Mouse (Mus musculus) lung, postnatal 0 days (tissue): ENCODE measurements at regions not wholly inside any gene's neighbourhood (a gene's known extent, or its start where the extent isn't known, plus 50 kb on each side); places are given as distances from the start of the nearest gene placed in this dataset.

Experiments
- ATAC-seq: fragments of 200-750 bp; cut with Nextera tagmentation; 2 replicates; pipeline ENCODE4 v1.8.0; 2017; ENCODE audit warnings: moderate library complexity
- DNase-seq: peaks from one replicate; pipeline ENCODE4 v3.0.0-alpha.2; 2016; ENCODE audit warnings: low spot score
- H3K27ac ChIP-seq: fragments of 300-500 bp; sonication (generic); 2 replicates; pipeline ENCODE4 v1.5.1; 2014; ENCODE audit warnings: antibody characterized with exemption, mild to moderate bottlenecking, low read length, mixed read lengths
- H3K27me3 ChIP-seq: fragments of 300-500 bp; sonication (generic); replicated peaks from 2 replicates; pipeline ENCODE4 v1.6.1; 2014; ENCODE audit warnings: low read length, mixed read lengths; ENCODE audit not compliant: insufficient read depth
- H3K36me3 ChIP-seq: fragments of 300-500 bp; sonication (generic); 2 replicates; pipeline ENCODE4 v1.6.1; 2014; ENCODE audit warnings: low read length, mixed read lengths; ENCODE audit not compliant: insufficient read depth
- H3K4me1 ChIP-seq: fragments of 300-500 bp; sonication (generic); 2 replicates; pipeline ENCODE4 v1.6.1; 2014; ENCODE audit warnings: antibody characterized with exemption, low read depth, low read length, mixed read lengths; ENCODE audit not compliant: insufficient read depth
- H3K4me2 ChIP-seq: fragments of 300-500 bp; sonication (generic); replicated peaks from 2 replicates; pipeline ENCODE4 v1.6.1; 2014; ENCODE audit warnings: low read depth, mild to moderate bottlenecking, low read length, moderate library complexity, mixed read lengths
- H3K4me3 ChIP-seq: fragments of 300-500 bp; sonication (generic); 2 replicates; pipeline ENCODE4 v1.5.1; 2014; ENCODE audit warnings: low read depth, low read length
- H3K9ac ChIP-seq: fragments of 300-500 bp; sonication (generic); replicated peaks from 2 replicates; pipeline ENCODE4 v1.6.1; 2014; ENCODE audit warnings: low read depth, mild to moderate bottlenecking
- H3K9me3 ChIP-seq: fragments of 300-500 bp; sonication (generic); 2 replicates; pipeline ENCODE4 v1.6.1; 2016; ENCODE audit warnings: low read length, mixed read lengths
- CTCF ChIP-seq: IDR thresholded peaks from 2 replicates; pipeline ENCODE4 v1.5.1; 2016; ENCODE audit warnings: antibody characterized with exemption, mild to moderate bottlenecking
- EP300 ChIP-seq: IDR thresholded peaks from 2 replicates; pipeline ENCODE4 v1.6.1; 2016; ENCODE audit warnings: antibody characterized with exemption, mild to moderate bottlenecking, control low read depth
- WGBS: fragments of 180-500 bp; shearing (Covaris S2); extraction: QIAGEN DNeasy Blood & Tissue Kit; methylation state at CpG from one replicate; pipeline ENCODE4 v1.1.7; 2014; 5-methylcytosine and 5-hydroxymethylcytosine counted together

DNA sequence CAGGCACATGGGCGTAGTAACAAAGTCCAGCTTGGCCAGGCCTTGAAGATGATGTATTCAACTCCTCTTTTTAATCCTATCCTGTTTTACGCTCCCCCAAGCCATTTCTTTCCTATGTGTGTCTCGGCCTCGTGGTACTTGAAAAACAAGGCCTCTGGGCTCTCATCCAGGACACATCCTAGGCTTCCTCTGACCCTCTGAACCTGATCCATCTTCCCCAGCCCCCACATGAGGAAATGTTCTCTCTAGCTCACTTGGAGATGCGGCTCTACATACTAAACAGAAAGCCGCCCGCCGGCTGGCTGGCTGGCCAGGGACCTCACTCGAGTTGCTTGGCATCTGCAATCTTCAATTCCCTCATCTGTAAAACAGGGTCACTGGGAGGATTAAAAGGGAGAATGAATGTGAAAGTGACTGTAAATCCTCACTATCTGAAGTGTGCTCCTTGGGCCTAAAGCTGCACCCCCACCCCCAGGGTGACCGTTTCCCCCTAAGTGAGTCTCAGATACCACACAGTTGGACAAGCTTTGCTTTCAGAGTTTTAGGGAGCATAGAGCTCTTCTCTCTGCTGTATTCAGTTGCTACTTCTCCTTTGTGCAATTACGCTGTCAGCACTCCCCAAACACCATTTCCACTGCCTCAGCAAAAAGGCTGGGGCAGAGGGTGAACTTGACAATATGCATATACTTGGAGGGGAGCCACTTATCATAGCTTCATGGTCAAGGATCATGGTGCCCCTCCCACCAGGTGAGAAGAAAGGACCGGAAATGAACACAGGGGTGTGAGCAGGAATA, 109.7 kb downstream of the H2al1j start:
- WGBS: 40% methylated on average over 12 of the region's 12 CpGs
- ATAC-seq (peak; percentile 46), DNase-seq (peak; percentile 44)
- no peak overlapping the region for H3K4me2 ChIP-seq
- no peak overlapping the region for H3K9ac ChIP-seq
- H3K36me3 ChIP-seq: no peaks in the 10 kb centered on the region
- H3K4me1 ChIP-seq: no peaks in the 10 kb centered on the region
- no peaks in the 10 kb centered on the region for H3K27me3 ChIP-seq
- H3K27ac ChIP-seq: no peak overlapping the region
- no peak overlapping the region for H3K4me3 ChIP-seq
- no peaks in the 10 kb centered on the region for H3K9me3 ChIP-seq
- TF ChIP-seq CTCF: no peak
- TF ChIP-seq EP300: no peak

GRCm38 (mm10) chrX:11443543-11443942, 115.9 kb downstream of the H2al1j start:
- Histone ChIP-seq H3K27ac (no peak overlapping the region), H3K27me3 (no peaks in the 10 kb centered on the region), H3K4me2 (no peak overlapping the region), H3K9me3 (no peaks in the 10 kb centered on the region), H3K36me3 (no peaks in the 10 kb centered on the region), H3K4me3 (no peak overlapping the region), H3K4me1 (no peaks in the 10 kb centered on the region), H3K9ac (no peak overlapping the region)
- 46% methylated on average over 7 of the region's 7 CpGs for WGBS
- TF ChIP-seq EP300 (no peak), CTCF (peak; percentile 40)
- DNase-seq (peak; percentile 18), ATAC-seq (0 out of 2 replicates have a peak, but pooled peaks have one; percentile 19)

- Histone ChIP-seq H3K9me3 (no peaks in the 10 kb centered on the region), H3K4me1 (no peaks in the 10 kb centered on the region), H3K4me3 (no peak overlapping the region), H3K9ac (no peak overlapping the region), H3K4me2 (no peak overlapping the region), H3K27me3 (no peaks in the 10 kb centered on the region), H3K36me3 (no peaks in the 10 kb centered on the region), H3K27ac (no peak overlapping the region)
- TF ChIP-seq CTCF: no peak
- TF ChIP-seq EP300: no peak
- WGBS: 29% methylated on average over 10 of the region's 10 CpGs
- ATAC-seq (peak; percentile 48), DNase-seq (peak; percentile 33)
These were observed 116.7 kb downstream of the H2al1j start for GRCm38 (mm10) chrX:11444261-11444725.

DNA sequence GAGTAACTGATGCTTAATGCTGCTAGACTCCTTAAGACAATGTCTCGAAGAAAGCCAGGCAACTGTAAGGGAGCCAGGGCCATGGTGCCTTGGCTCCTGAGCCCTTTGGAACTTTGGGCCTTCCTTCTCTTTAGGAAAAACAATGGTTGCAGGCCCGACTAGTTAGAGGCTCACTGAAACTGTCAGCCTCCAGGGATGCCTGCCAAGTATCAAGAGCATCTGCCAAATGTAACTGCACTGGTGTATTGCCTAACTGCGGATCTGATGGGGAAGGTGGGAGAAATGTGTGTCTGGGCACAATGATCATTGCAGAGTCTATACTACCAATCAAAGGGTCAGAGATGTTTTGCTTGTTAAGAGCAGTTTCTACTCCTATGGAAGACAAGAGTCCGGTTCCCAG, 121.1 kb downstream of the H2al1j start:
- Histone ChIP-seq H3K4me3 (no peak overlapping the region), H3K36me3 (no peaks in the 10 kb centered on the region), H3K27me3 (no peaks in the 10 kb centered on the region), H3K9me3 (no peaks in the 10 kb centered on the region), H3K9ac (no peak overlapping the region), H3K27ac (no peak overlapping the region), H3K4me2 (no peak overlapping the region), H3K4me1 (no peaks in the 10 kb centered on the region)
- DNase-seq: peak; percentile 5
- ATAC-seq: no peak
- 62% methylated on average over 4 of the region's 4 CpGs for WGBS
- no peak for TF ChIP-seq CTCF
- TF ChIP-seq EP300: no peak

DNA sequence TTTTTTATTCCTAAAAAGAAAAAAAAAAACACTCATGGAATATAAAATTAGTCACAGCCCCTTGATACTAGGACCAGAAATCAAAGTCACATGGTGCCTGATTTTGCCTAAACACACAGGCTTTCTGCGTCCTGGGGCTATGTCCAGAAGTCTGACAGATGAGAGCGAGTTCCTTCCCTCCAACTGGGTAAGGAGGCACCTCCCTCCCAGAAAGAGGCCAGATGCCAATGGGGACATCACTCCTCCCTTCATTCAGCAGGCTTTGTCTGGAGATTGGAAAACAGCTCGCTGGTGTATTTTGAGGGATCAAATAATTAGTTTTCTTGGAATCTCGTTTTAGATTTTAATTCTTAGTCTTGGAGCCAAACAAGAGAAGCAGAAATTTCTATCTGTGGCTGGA, 130.9 kb downstream of the H2al1j start:
- H3K27me3 ChIP-seq: no peaks in the 10 kb centered on the region
- H3K4me2 ChIP-seq: no peak overlapping the region
- H3K4me3 ChIP-seq: no peak overlapping the region
- H3K36me3 ChIP-seq: no peaks in the 10 kb centered on the region
- DNase-seq: no peak
- no peaks in the 10 kb centered on the region for H3K4me1 ChIP-seq
- ATAC-seq: no peak
- H3K9me3 ChIP-seq: no peaks in the 10 kb centered on the region
- no peak overlapping the region for H3K27ac ChIP-seq
- 58% methylated on average over 4 of the region's 4 CpGs for WGBS
- no peak overlapping the region for H3K9ac ChIP-seq
- TF ChIP-seq EP300: no peak
- TF ChIP-seq CTCF: no peak

GRCm38 (mm10) chrX:11463955-11464511, 136.4 kb downstream of the H2al1j start:
- no peaks in the 10 kb centered on the region for H3K4me1 ChIP-seq
- H3K27me3 ChIP-seq: no peaks in the 10 kb centered on the region
- no peak overlapping the region for H3K4me2 ChIP-seq
- WGBS: 33% methylated on average over 3 of the region's 3 CpGs
- no peak for TF ChIP-seq CTCF
- TF ChIP-seq EP300: no peak
- H3K9me3 ChIP-seq: no peaks in the 10 kb centered on the region
- H3K36me3 ChIP-seq: no peaks in the 10 kb centered on the region
- no peak overlapping the region for H3K4me3 ChIP-seq
- ATAC-seq (no peak), DNase-seq (no peak)
- no peak overlapping the region for H3K27ac ChIP-seq
- no peak overlapping the region for H3K9ac ChIP-seq
